Mouse (Mus musculus) megakaryocyte progenitor cell, adult 5-6 weeks (primary cell): ENCODE data around the gene Vkorc1. TPM values are rescaled to one million over a fixed set of nuclear protein-coding genes. Genes with fewer than 3 reads are reported as not detected.
"Not testable (repeated sequence)": the region's sequence is repeated elsewhere in the genome, so short reads cannot be mapped to it uniquely, and the experiment has no call there.

Source experiments
- ATAC-seq: replicated peaks from 2 replicates; pipeline ENCODE4 v1.8.0; 2016; ENCODE audit warnings: mild to moderate bottlenecking, moderate TSS enrichment, inconsistent platforms; ENCODE audit not compliant: poor library complexity
- total RNA-seq, 2 experiments: library from RNA; stranded (forward) in 1 of 2; stranded (reverse) in 1 of 2; fragments of 157-497, 149-512 nt in 1 of 2; fragments of 200-1000 nt in 1 of 2; gene quantifications; 2 replicates each; pipeline versions ENCODE4 v1.2.3 to v1.2.4; 2015 to 2017

Gene Vkorc1
- total RNA-seq, 2 experiments from 2014 or later, result 30.7 to 145 TPM

DNA sequence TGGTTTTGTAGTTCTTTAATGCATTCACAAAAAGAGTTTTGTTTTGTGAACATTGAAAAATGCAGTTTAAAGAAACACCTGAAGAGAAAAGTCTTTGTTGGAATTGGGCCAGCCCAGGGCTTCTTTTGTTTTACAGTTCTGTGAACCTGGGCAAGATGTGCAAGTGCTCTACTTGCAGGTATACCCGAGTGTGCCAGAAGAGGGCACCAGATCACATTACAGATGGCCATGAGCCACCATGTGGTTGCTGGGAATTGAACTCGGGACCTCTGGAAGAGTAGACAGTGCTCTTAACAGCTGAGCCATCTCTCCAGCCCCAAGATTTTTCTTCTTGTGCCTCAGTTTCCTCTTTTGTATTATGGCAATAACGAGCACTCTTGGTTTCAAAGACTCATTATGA, 22.8 kb upstream of the Vkorc1 start:
- ATAC-seq, result peak; percentile 47; the same call in 1 of the 2 replicates

DNA sequence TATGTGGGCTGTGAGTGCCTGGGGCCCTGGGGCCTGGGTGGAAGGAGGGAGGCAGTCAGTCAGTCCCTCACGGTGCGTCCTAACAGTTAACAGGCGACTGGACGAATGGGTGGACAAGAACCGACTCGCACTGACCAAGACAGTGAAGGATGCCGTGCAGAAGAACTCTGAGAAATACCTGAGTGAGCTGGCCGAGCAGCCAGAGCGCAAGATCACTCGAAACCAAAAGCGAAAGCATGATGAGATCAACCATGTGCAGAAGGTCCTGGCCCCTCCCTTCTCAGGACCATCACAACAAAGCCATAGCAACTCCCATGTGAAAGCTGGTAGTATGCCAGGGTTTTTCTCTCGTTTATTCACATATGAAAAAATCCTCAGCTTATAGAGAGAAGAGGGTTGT, 19.9 kb upstream of the Vkorc1 start:
- no peak for ATAC-seq

DNA sequence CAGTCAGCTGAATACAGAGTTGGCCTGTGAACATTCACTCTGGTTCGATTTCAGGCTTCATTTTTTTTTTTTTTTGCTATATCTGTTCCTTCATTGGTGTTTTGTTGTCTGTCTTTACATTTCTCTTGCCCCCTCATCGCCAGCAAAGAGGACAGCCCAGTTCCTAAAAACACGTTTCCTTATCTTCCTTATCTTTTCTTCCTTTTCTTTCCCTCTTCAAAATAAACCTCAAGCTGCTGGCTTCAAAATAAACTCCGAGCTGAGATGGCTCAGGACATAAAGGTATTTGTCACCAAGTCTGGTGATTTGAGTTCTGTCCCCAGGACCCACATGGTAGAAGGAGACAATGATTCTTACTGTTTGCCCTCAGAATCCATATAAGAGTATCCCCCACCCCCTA, 17.5 kb upstream of the Vkorc1 start:
- ATAC-seq, result no peak

DNA sequence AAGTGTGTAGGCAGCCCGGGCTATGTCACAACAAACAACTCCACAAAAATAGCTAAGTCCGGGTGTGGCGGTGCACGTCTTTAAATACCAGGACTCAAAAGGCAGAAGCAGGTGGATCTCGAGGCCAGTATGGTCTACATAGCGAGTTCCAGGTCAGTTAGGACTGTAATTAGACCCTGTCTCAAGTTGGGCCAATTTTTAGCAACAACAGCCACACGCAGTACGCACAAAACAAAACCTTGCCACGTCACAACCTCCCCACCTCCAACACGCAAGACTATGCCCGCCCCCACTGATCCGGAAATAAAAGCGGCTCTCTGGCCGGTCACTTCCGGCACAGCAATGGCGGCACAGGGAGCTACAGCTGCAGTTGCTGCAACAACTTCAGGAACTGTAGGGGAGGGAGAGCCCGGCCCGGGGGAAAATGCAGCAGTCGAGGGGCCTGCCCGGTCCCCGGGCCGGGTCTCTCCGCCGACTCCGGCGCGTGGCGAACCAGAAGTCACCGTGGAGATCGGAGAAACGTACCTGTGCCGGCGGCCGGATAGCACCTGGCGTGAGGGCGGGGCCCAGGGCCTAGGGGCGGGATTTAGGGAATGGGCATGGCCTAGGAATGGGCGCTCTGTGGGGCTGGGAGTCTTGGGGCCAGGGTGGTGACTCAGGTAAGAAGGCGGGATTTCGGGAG, 16.9 kb upstream of the Vkorc1 start, which contains the start of gene Kat8:
Kat8 (plus strand) TSS at position 327 of the 682 bp plus-strand sequence.
- peak; percentile 98 for ATAC-seq

DNA sequence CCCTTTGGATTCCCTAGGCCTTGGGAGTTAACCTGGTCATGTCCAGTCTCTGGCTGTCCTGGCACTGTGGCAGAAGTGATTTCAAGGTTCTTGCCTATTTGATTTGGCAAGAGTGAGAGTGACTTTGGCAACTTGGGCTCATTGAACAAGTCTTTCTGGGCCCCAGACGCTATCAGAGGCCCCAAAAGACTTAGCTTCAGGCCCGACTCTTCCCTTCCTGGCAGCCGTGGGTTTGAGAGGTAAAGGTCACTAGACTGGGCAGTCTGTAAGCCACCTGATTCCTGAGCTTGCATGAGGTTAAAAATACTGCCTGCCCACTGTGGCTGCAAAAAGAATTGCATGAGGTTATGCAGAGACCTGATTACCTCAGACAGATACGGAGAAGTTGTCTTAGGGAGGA, 13.2 kb upstream of the Vkorc1 start:
- ATAC-seq, result no peak

DNA sequence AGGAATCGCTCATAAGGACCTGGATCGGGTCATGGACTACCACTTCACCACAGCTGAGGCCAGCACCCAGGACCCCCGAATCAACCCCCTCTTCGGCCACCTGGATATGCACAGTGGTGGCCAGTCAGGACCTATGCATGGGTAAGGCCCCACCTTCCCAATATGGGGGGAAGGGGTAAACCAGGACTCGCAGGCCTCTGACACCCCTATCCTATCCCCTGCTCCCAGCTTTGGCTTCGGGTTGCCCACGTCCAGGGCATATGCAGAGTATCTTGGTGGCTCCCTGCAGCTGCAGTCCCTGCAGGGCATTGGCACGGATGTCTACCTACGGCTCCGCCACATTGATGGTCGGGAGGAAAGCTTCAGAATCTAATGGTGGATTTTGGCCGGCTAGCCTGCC, 12.5 kb upstream of the Vkorc1 start:
- ATAC-seq, result no peak

DNA sequence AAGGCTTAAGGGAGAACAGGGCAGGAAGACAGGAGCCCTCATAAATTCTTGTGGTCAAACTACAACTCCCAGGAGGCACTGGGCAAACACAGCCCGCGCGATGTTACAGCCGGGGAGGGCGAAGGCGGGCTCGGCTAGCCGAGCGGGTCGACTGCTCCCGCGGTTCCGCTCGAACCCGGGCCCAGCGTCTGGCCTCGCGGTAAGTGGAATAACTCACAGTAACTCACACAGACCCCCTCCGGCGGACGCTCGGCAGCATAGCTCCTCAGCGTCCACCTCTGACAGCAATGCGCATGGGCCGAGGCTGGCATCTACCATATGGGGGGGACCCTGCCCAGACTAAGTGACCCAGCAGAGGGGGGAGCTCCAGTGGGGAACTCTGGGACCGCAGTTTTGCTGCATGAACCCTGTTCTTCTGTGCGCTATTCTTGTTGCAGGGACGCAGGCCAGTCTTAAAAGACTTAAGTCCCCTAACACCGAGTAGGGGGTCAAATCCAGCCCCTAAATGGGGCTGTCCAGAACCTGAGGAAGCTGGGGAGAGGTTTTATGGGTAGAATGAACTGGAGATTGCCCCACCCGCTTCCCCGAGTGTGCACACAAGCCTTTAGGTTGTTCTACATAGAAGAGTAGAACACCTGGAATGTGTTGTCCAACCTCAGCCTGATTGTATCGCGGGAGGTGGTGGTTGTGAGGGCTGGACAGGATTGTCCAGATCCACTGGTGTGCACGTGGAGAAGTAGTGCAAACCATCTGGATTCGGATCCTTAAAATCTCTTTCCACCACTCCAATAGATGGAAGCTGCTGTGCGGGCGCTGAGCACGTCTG, 8.8 kb upstream of the Vkorc1 start, which contains the start of gene Bckdk:
Bckdk (plus strand) TSS at position 112 of the 826 bp plus-strand sequence.
- ATAC-seq, result peak; percentile 86

DNA sequence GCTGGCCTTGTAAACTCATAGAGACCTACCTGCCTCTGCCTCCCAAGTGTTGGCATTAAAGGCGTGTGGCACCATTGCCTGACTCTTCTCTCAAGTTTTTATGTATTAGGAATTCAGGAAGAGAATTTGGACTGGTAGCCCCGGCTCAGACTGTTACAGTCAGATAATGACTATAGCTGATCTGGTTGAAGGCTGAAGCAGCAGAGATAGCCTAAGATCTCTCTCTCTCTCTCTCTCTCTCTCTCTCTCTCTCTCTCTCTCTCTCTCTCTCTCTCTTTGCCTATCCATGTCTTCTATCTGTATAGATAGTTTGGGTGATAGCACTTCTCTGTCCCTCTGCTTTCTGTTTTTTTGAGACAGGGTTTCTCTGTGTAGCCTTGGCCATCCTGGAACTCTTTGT, 6.4 kb upstream of the Vkorc1 start:
- ATAC-seq, result no peak

DNA sequence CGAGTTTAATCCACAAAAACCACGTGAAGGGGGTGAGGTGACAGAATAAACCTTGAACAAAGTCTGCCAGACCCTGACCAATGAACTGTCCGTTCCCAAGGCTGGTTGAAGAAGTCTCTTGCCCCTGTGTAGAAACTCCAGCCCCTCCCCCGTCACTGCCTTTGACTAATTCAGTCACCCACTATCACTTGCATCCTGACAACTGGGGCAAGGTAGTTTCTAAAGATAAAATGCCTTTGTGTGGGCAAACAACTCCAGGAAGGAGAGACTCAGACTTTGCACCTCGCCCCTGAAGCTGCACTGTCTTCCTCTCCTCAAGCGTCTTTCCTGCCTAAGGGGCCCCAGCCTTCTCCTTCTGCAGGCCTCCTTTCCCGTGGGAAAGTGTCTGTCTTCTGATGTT, 4.6 kb upstream of the Vkorc1 start:
- ATAC-seq, result no peak

DNA sequence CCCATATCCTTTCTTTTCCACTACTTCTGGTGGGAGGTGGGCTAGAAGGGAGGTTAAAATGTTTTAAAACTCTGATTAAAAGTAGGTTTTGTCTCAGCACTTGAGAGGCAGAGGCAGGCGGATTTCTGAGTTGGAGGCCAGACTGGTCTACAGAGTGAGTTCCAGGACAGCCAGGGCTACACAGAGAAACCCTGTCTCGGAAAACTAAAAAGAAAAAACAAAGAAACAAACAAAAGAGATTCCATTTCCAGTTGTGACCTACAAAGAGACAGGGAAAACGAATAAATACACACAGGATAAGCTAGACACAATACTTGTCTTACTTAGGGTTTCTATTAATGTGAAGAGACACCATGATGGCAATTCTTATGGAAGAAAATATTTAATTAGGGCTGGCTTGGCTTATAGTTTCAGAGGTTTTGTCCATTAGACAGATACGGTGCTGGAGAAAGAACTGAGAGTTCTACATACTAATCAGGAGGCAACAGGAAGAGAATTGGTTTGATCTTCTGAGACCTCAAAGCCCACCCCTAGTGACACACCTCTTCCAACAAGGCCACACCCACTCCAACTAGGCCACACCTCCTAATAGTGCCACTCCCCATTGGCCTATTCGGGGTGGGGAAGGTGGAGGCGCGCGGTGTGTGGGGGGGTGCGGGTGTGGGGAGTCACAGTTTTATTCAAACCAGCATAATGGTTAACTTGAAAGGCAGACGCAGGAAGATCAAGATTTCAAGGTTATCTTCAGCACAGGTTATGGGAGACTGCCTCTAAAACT, 3.0 kb upstream of the Vkorc1 start:
- no peak for ATAC-seq

DNA sequence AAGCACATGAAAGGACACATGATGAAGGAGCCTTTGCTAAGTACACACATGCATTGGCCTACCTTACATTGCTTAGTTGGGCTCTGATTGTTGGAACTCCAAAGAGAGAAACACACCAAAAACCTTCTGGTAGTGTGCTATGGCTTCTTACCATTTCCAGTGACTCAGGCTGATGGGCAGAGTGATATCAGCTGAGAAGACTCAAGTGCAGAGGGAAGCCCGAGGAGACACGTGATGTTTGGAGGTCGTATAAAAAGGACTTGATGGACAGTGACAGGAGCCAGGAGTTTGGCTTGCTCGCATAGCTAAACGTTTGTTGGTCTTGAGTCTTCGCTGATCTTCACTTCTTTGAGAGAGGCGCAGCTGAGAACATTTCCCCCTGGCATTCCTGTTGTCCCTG, 2.1 kb upstream of the Vkorc1 start:
- ATAC-seq, result no peak

DNA sequence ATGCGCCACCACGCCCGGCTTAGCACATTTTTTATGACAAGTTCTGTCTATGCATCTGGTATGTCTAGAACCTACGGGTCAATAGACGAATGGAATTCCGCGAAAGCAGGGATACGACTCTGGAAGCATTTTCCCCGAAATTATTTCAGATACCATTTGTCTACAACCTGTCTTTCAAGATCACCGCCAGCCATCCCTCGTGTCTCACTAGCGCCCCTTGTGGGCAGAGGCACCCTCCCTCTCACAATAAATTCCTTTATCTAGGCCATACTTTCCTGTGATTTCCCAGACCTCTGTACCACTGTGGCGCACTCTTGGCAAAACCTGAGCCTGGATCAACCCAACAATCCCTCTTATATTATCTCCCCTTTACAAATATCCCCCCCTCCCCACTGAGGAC, 967 bp upstream of the Vkorc1 start:
- ATAC-seq, result peak; percentile 43

DNA sequence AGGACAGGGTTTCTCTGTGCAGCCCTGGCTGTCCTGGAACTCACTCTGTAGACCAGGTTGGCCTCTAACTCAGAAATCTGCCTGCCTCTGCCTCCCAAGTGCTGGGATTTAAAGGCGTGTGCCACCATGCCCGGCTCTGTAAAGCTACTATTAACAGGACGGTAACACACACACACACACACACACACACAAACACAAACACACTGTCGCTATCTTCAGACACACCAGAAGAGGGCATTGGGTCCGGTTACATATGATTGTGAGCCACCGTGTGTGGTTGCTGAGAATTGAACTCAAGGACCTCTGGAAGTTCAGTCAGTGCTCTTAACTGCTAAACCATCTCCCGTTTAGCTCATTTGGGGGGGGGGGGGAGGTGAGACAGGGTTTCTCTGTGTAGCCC, 474 bp upstream of the Vkorc1 start:
- ATAC-seq, result not testable (repeated sequence)

DNA sequence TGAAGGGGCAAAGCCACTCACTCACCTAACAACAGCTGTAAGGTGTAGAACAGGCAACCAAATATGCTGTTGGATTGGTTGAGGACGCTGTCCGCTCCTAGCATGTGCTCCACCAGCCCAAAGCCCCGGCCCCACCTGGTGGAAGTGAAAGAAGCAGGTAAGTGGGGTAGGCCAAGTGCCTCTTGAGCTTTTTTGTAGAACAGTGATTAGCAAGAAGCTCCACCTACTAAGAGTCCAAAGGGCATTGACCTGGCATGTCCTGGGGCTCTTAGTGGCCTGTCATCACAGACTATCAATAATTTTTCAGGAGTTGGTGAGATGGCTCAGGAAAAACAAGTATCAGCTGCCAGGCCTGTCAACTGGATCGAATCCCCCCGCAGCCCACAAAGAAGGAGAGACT, 937 bp downstream of the Vkorc1 start:
- ATAC-seq, result no peak

DNA sequence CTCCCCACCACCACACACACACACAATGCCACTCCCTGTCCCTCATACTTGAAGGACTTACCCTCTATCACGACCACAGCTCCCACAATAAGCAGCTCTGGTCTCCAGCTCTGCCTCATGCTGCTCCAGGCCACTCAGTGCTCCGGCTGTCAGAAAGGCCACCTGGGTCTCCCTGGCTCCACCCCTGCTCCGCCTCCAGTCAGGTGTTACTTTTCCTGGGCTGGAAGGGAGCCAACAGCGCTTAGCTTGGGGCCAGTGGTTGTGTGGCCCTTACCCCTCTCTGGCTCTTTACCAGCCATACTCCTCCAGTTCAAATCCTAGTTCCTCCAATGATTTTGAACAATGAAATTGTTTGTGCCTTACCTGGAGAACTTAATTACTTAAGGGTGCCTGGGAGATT, 4.6 kb downstream of the Vkorc1 start, which contains the start of gene Prss53:
Prss53 (minus strand) TSS at position 173 of the 400 bp plus-strand sequence.
- no peak for ATAC-seq

DNA sequence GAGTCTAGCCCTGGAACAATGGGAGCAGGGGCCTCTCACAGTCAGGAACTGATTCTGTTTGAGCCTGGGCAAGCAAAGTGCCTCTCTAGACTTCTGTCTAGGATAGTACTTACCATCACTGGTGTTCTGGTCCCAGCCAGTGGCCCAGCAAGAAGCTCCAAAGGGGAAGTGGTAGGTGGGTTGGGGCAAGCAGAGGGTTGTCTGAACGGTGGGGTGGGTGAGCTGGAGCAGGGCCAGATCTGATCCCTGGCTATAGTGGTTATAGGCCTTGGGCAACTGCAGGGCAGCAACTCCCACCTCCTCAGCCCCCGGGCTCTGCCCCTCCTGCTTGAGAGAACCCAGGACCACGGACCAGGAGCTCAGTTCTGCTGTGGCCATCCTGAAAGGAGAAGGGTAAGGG, 6.6 kb downstream of the Vkorc1 start:
- ATAC-seq, result peak; percentile 43; the same call in 1 of the 2 replicates

DNA sequence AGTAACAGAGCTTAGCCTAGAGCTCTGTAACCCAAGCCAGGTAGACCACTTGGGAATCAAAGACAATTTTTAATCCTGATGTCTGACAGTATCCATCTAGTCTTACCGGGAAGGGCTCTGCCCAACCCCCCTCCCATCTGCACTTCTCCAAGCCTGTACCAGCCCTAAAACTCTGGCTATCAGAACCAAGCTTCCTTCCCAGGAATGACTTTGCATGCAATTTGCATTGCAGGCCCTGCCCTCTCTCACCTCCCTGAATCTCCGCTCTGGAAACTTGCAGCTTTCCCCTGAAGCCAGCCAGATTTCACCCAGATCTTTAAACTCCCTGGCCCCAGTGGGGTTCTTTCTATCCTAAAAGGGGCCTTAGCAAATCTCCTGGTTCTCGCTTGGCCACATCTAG, 7.6 kb downstream of the Vkorc1 start:
- no peak for ATAC-seq

DNA sequence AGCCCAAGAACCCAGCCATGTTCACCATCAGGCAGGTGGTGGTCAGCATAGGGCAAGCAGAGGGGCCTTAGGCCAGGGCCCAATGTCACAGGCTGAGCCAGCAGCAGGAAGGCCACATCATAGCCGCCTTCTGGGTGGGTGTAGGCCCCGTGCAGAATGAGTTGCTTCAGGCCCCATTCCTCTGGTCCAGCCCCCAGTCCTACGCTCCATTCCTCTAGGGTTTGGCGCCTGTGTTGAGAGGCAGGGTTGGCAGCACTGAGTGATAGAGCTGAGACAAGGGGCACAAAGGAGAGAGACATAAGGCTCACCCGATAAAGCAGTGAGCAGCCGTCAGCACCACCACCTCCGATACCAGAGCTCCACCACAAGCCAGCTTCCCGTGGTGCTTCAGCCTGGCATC, 8.2 kb downstream of the Vkorc1 start:
- no peak for ATAC-seq

DNA sequence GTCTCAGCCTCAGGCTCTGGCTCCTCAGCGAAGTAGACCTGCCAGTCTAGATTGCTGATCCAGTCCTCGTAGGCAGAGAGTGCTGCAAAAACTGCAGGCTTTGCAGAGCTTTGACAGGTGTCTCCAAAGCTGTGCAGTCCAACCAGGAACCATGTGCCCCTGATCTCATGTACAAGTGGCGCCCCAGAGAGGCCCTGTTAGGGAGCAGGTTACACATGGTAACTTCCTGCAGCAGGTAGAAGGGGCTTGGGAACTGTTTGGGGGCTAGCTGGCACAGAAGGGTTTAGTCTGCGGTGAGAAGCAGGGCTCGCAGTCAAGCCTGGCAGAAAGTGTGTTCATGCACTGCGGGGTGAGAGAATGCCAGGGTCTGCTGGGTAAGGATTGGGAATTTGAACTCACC, 8.9 kb downstream of the Vkorc1 start:
- no peak for ATAC-seq

DNA sequence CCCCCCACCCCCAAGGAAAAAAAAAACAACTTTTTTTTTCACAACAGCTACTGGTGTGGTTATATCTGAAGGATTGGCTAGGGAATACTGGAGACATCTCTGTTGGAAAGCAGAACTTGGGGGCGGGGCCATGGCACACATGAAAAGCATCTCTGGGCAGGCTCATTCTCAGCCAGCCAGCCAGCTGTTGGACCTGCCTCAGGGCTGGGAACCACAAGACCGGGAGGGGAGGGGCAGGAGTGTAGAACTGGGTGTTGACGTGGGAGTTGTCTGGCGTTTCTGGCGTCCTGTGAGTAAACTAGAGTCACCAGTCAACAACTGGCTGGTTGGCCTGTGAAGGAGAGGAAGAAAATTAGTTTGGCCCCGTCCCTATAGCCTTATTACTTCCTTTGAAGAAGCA, 9.5 kb downstream of the Vkorc1 start:
- ATAC-seq, result peak; percentile 49; the same call in 1 of the 2 replicates

DNA sequence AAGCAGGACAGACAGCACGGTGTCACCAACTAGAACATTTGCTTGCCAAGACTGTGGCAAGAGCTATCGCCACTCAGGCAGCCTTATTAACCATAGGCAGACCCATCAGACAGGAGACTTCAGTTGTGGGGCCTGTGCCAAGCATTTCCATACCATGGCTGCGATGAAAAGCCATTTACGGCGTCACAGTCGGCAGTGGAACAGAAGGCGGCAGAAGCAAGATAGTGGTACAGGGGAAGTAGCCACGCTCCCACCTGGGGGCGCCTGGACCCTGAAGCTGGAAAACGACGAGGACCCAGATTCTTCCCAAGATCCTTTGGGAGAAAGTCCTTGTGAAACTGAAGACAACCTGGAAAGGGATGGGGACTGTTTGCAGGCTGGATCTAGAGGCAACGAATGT, 15.0 kb downstream of the Vkorc1 start:
- ATAC-seq, result no peak
